Mouse (Mus musculus) spleen, embryonic (tissue): ENCODE results near the gene Lax1.

Source experiments
- CTCF ChIA-PET: fragments of 350-600 bp; sonication (Branson Sonifier 250); formaldehyde crosslinking; loops from one replicate; lab custom pipeline; 2022; lab: Charles Lee

The Lax1 gene

GRCm38 (mm10) chr1:133692195-133692594 is 2.3 kb upstream of the Lax1 start:
- CTCF ChIA-PET: no interaction called here

- CTCF ChIA-PET: no interaction called here
These were observed 1.1 kb upstream of the Lax1 start for GRCm38 (mm10) chr1:133691046-133691445.

GRCm38 (mm10) chr1:133688301-133688700 is 1.6 kb downstream of the Lax1 start:
- CTCF ChIA-PET: interaction anchor here (0.6 kb wide), 1 partner anchor 542 kb away, joined by 3 read pairs; no protein-coding TSS in a partner anchor

- CTCF ChIA-PET: interaction anchor here (0.7 kb wide), 2 partner anchors 11 to 1309 kb away, joined by 3 to 8 read pairs; no protein-coding TSS in a partner anchor
These were observed 4.0 kb downstream of the Lax1 start for GRCm38 (mm10) chr1:133685749-133686519.

- CTCF ChIA-PET: no interaction called here
These were observed 18.1 kb downstream of the Lax1 start for GRCm38 (mm10) chr1:133671801-133672200.

GRCm38 (mm10) chr1:133671266-133671665 is 18.6 kb downstream of the Lax1 start:
- CTCF ChIA-PET: no interaction called here

GRCm38 (mm10) chr1:133670776-133671175 is 19.1 kb downstream of the Lax1 start:
- CTCF ChIA-PET: no interaction called here

GRCm38 (mm10) chr1:133670190-133670589 is 19.7 kb downstream of the Lax1 start:
- CTCF ChIA-PET: no interaction called here

GRCm38 (mm10) chr1:133668618-133669017 is 21.3 kb downstream of the Lax1 start:
- CTCF ChIA-PET: no interaction called here

GRCm38 (mm10) chr1:133667721-133668120 is 22.2 kb downstream of the Lax1 start:
- CTCF ChIA-PET: no interaction called here

- CTCF ChIA-PET: interaction anchor here (0.6 to 0.7 kb wide), 2 partner anchors 38 to 778 kb away, joined by 3 to 8 read pairs; no protein-coding TSS in a partner anchor
These were observed 24.2 kb downstream of the Lax1 start for GRCm38 (mm10) chr1:133665713-133666112.

GRCm38 (mm10) chr1:133664203-133664970 is 25.5 kb downstream of the Lax1 start:
- CTCF ChIA-PET: interaction anchor here (1.1 kb wide), 1 partner anchor 9 kb away, joined by 3 read pairs; no protein-coding TSS in a partner anchor

- CTCF ChIA-PET: interaction anchor here (0.7 kb wide), 1 partner anchor 389 kb away, joined by 5 read pairs; no protein-coding TSS in a partner anchor
These were observed 26.5 kb downstream of the Lax1 start for GRCm38 (mm10) chr1:133663427-133663826.

- CTCF ChIA-PET: no interaction called here
These were observed 27.0 kb downstream of the Lax1 start for GRCm38 (mm10) chr1:133662941-133663340.

GRCm38 (mm10) chr1:133661203-133661933 is 28.5 kb downstream of the Lax1 start, which contains the start of gene Gm38394:
Gm38394 (minus strand) TSS chr1:133661318.
- CTCF ChIA-PET: interaction anchor here (0.7 kb wide), 1 partner anchor 37 kb away, joined by 11 read pairs; no protein-coding TSS in a partner anchor

- CTCF ChIA-PET: interaction anchor here (0.6 to 0.7 kb wide), 2 partner anchors 36 to 1296 kb away, joined by 3 to 11 read pairs; no protein-coding TSS in a partner anchor
These were observed 29.3 kb downstream of the Lax1 start, which contains the start of gene Zbed6 for GRCm38 (mm10) chr1:133660466-133661202. Zbed6 (minus strand) TSS chr1:133660885.

GRCm38 (mm10) chr1:133658878-133659277 is 31.0 kb downstream of the Lax1 start:
- CTCF ChIA-PET: no interaction called here

GRCm38 (mm10) chr1:133656811-133657210 is 33.1 kb downstream of the Lax1 start:
- CTCF ChIA-PET: no interaction called here

- CTCF ChIA-PET: no interaction called here
These were observed 36.9 kb downstream of the Lax1 start for GRCm38 (mm10) chr1:133653033-133653432.

- CTCF ChIA-PET: interaction anchor here (0.6 kb wide), 2 partner anchors 39 to 66 kb away, joined by 3 to 5 read pairs; no protein-coding TSS in a partner anchor
These were observed 39.4 kb downstream of the Lax1 start for GRCm38 (mm10) chr1:133650288-133651055.
